Mouse (Mus musculus): ENCODE measurements at regions not wholly inside any gene's neighbourhood (a gene's known extent, or its start where the extent isn't known, plus 50 kb on each side); places are given as distances from the start of the nearest gene placed in this dataset.

GRCm38 (mm10) chr16:30881186-30881585 is 200.0 kb downstream of the Xxylt1 start:
- no peak for TF ChIP-seq CTCF (IDR thresholded peaks at IDR 0.05; ENCODE audit: low read depth, low read length)
- no peak for TF ChIP-seq POLR2A (IDR thresholded peaks at IDR 0.05; ENCODE audit: borderline replicate concordance, low read depth, low read length)

Measured in bone marrow macrophage, adult 2 months (primary cell).